14 mouse cellular contexts compared by ENCODE assay signal in genomic region chr11:29747881-29748280, GRCm38 (mm10).
"Had no signal": no experiment of that assay in that cellular context is flagged by ENCODE, and none has a peak within 500 bp of the region (broad histone marks: within the 10 kb centered on the region; RNA-seq: fewer than 3 reads in every experiment).

No protein-coding gene starts in this region.

- H3K4me1 ChIP-seq: midbrain, embryonic 10.5 days; midbrain, embryonic 12.5 days; neural tube, embryonic 12.5 days; stomach, embryonic 15.5 days had no signal

- H3K27ac ChIP-seq: midbrain, embryonic 10.5 days; midbrain, embryonic 12.5 days; neural tube, embryonic 12.5 days; stomach, embryonic 15.5 days; stomach, postnatal 0 days had no signal

- H3K27me3 ChIP-seq: midbrain, embryonic 12.5 days; neural tube, embryonic 12.5 days; stomach, embryonic 15.5 days had no signal

- DNase-seq: lung, adult 18-20 months; lung, embryonic 14.5 days; lung, postnatal 10 days; lung, postnatal 4 days; midbrain, embryonic 14.5 days; right cerebral cortex, postnatal 14 days; thymus, adult 2 months; thymus, postnatal 25 days; thymus, postnatal 4 days had no signal

- H3K4me2 ChIP-seq: lung, embryonic 14.5 days; midbrain, embryonic 12.5 days; neural tube, embryonic 12.5 days; stomach, embryonic 15.5 days had no signal

- H3K4me3 ChIP-seq: midbrain, embryonic 10.5 days; midbrain, embryonic 12.5 days; neural tube, embryonic 12.5 days; stomach, embryonic 15.5 days had no signal
